Mouse (Mus musculus) T-cell, adult 66 days (primary cell): Measurements from ENCODE around the gene Tpcn1. TPM values are rescaled to one million over a fixed set of nuclear protein-coding genes. Genes with fewer than 3 reads are reported as not detected.

Source experiments
- total RNA-seq, 2 experiments: library from RNA; stranded (reverse); gene quantifications; 3 replicates in 1 of 2; 4 replicates in 1 of 2; pipeline ENCODE4 v1.2.4; 2023

The Tpcn1 gene
- 10 to 100 TPM; 57.7 to 59.8 TPM for total RNA-seq

DNA sequence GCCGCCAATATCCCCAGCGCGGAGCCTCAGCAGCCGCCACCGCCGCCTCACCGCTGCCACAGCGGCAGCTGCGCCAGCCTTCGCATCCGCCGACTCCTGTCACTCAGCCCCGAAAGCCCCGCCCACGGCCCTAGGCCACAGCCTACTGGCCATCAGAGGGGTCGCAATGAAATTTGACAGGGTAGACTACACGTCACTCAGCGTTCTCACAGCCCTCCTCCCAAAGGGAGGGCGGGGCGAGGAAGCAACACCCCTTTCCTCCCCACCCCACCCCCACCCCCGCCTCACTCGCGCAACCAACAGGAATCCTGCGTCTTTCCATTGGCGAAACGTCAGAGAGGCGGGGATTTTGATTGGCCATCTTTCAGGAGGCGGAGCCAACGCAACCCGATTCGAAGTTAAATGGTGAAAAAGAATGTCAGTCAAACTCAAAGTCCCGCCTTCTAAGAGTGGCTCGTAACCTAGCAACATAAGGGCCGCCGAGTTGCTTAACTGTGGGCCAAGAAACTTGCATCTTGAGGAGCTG is at the start of gene Tpcn1, which contains the start of gene Iqcd:
Tpcn1 (minus strand) TSS at position 105 of the 526 bp plus-strand sequence.
Iqcd (plus strand) TSS at position 448 of the 526 bp plus-strand sequence.

DNA sequence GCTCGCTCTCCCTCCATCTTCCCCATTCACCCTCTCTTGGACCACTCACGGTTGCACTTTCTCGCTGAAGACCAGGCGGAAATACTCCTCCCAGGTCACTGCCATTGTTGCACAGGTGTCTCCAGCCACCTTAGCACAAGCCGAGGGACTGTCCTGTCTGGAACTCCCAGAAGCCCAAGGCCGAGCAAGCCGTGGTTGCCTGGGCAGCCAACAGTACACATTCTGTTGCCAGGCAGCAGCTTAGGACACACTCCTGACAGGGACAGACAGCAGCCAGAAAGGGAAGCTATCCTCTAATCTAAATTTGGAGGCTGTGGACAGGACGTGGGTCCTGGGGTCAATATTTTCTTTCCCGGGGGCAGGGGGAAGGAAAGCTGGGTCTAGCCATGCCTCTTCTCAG is 45.7 kb upstream of the Tpcn1 start, which contains the start of gene Cfap73:
Cfap73 (minus strand) TSS at position 105 of the 400 bp plus-strand sequence.

DNA sequence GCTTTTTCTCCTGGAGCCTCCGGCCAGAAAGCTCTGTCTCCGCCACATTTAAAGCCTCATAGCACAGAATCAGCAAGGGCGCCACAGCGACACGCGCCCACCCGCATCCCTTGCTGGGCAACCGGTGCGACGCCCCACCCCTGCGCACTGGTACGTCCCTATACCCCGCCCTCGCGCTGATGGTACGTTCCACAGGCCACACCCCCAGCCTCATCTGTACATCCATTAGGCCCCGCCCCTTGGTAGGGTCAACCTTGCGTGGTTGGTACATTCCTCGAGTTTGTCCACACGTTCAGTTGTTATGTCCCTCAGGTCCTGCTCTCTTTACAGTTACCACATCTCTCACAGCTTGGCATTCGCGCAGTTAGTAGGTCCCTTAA is 24.0 kb upstream of the Tpcn1 start, which contains the start of the genes Rita1 and Ddx54:
Rita1 (minus strand) TSS at position 148 of the 380 bp plus-strand sequence.
Ddx54 (plus strand) TSS at position 298 of the 380 bp plus-strand sequence.

DNA sequence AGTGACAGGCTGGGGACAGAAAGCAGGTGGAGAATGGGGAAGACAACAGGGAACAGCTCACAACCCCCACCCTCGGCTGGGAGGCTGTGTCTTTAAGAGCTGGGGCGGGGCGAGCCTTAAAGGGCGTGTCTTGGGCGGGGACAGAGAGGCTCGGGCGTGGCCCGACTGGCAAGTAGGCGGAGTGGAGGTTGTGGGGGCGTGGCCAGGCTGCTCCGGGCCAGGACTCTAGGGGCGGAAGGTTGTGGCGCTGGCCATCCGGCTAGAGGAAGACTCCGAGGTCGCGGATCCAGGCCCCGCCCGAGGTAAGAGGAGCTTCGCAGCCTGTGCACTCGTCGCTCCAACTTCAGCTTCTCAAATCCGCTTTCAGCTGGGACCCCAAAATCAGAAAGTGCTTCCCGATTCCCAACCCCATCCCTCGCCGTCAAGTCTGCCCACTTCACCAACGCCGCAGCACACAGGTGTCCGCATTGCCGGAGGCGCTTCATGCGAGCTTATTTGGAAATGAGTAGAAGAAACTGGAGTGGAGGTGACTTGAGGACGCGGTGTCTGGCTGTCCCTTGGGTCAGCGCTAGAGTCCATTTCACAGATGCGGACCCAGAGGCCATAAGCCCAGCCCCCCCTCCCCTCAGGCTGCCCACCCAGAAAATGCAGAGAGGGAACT is 77.4 kb downstream of the Tpcn1 start, which contains the start of gene Slc8b1:
Slc8b1 (plus strand) TSS at position 187 of the 661 bp plus-strand sequence.

DNA sequence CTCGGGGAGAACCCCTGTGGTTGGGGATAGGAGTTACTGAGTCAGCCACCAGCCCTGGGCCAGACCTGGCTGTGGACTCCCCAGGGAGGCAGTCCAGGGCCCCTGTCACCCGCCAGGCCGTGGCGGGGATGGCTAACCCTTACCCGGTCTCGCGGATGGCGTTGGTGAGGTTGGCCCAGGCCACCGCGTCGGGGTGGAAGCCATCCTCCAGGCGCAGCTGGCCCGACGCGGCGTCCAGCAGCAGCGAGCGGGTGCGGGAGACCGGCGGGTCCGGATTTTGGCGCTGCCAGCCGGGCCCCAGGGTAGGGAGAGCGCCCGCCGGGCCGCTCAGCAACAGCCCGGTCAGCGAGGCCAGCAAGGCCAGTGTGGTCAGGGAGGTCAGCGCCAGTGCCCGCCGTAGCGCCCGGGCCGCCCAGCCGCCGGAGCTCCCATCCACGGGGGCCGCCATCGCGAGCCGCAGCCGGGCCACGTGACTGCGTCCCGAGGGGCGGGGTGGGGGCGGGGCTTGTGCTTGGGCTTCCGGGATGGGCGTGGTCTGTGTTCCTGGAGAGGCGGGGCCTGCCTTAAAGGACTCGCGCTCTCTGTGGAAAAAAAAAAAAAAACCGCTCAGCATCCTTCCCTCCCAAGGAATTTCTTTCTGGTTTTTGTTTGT is 85.2 kb downstream of the Tpcn1 start, which contains the start of gene Plbd2:
Plbd2 (minus strand) TSS at position 482 of the 652 bp plus-strand sequence.

Other genes starting within 250 kb of the Tpcn1 start
- gene Lhx5, start 157.0 kb downstream of the Tpcn1 start, total RNA-seq = not detected
- gene Sdsl, start 115.9 kb downstream of the Tpcn1 start, total RNA-seq = 1 to 10 TPM in 1 of 2 experiments, not detected in 1; 1.7 TPM
- not detected for gene Sds, start 112.1 kb downstream of the Tpcn1 start, total RNA-seq
- 10 to 100 TPM; 18.1 to 23.8 TPM for gene Plbd2, start 85.0 kb downstream of the Tpcn1 start, total RNA-seq
- gene Slc8b1, start 77.5 kb downstream of the Tpcn1 start, total RNA-seq = 10 to 100 TPM in 1 of 2 experiments, 1 to 10 TPM in 1; 6.4 to 15.8 TPM
- 1 to 10 TPM; 1.0 to 1.9 TPM for gene Iqcd, start 343 bp upstream of the Tpcn1 start, total RNA-seq
- 1 to 10 TPM; 5.4 to 8.3 TPM for gene Rita1, start 23.9 kb upstream of the Tpcn1 start, total RNA-seq
- 100 to 1,000 TPM; 114 to 120 TPM for gene Ddx54, start 24.1 kb upstream of the Tpcn1 start, total RNA-seq
- gene Cfap73, start 45.6 kb upstream of the Tpcn1 start, total RNA-seq = not detected
- 10 to 100 TPM; 18.9 to 25.5 TPM for gene Rasal1, start 60.1 kb upstream of the Tpcn1 start, total RNA-seq
- 100 to 1,000 TPM; 257 to 297 TPM for gene Dtx1, start 123.3 kb upstream of the Tpcn1 start, total RNA-seq
- 1 to 10 TPM; 6.1 to 8.0 TPM for gene Oas2, start 161.2 kb upstream of the Tpcn1 start, total RNA-seq
- gene Oas3, start 189.0 kb upstream of the Tpcn1 start, total RNA-seq = 10 to 100 TPM; 15.4 to 27.4 TPM
- gene Oas1e, start 206.9 kb upstream of the Tpcn1 start, total RNA-seq = 1 to 10 TPM in 1 of 2 experiments, under 1 TPM in 1; 0.74 to 1.8 TPM
- 10 to 100 TPM; 11.0 to 13.1 TPM for gene Oas1c, start 223.8 kb upstream of the Tpcn1 start, total RNA-seq